Mouse (Mus musculus) hindbrain, postnatal 0 days (tissue): Measurements from ENCODE around the gene Stambp. TPM values are rescaled to one million over a fixed set of nuclear protein-coding genes. Genes with fewer than 3 reads are reported as not detected.

Experiments
- ATAC-seq: fragments of 200-750 bp; cut with Nextera tagmentation; 2 replicates; pipeline ENCODE4 v1.8.0; 2017; ENCODE audit warnings: mild to moderate bottlenecking, moderate TSS enrichment, moderate library complexity
- DNase-seq: peaks from one replicate; pipeline ENCODE4 v3.0.0-alpha.2; 2015; ENCODE audit warnings: low spot score
- H3K27ac ChIP-seq: fragments of 300-500 bp; sonication (generic); 2 replicates; pipeline ENCODE4 v1.5.1; 2014; ENCODE audit warnings: mild to moderate bottlenecking
- H3K27me3 ChIP-seq: fragments of 300-500 bp; sonication (generic); 2 replicates; pipeline ENCODE4 v1.6.1; 2014; ENCODE audit warnings: low read length, mixed read lengths; ENCODE audit not compliant: insufficient read depth
- H3K36me3 ChIP-seq: fragments of 300-500 bp; sonication (generic); 2 replicates; pipeline ENCODE4 v1.6.1; 2014; ENCODE audit warnings: low read length, mixed read lengths; ENCODE audit not compliant: insufficient read depth
- H3K4me1 ChIP-seq: fragments of 300-500 bp; sonication (generic); 2 replicates; pipeline ENCODE4 v1.6.1; 2014; ENCODE audit warnings: antibody characterized with exemption, low read length, mixed read lengths; ENCODE audit not compliant: insufficient read depth
- H3K4me2 ChIP-seq: fragments of 300-500 bp; sonication (generic); 2 replicates; pipeline ENCODE4 v1.6.1; 2014; ENCODE audit warnings: low read depth, mild to moderate bottlenecking, low read length, moderate library complexity, mixed read lengths
- H3K4me3 ChIP-seq: fragments of 300-500 bp; sonication (generic); 2 replicates; pipeline ENCODE4 v1.5.1; 2014; ENCODE audit warnings: low read length
- H3K9ac ChIP-seq: fragments of 300-500 bp; sonication (generic); replicated peaks from 2 replicates; pipeline ENCODE4 v1.6.1; 2014; ENCODE audit warnings: mild to moderate bottlenecking, low read length, moderate library complexity, mixed read lengths
- H3K9me3 ChIP-seq: fragments of 300-500 bp; sonication (generic); 2 replicates; pipeline ENCODE4 v1.6.1; 2016; ENCODE audit warnings: low read length, mixed read lengths
- CTCF ChIP-seq: IDR thresholded peaks from 2 replicates; pipeline ENCODE4 v1.5.1; 2016; ENCODE audit warnings: antibody characterized with exemption, control low read depth, low read depth
- WGBS: fragments of 180-500 bp; shearing (Covaris S2); extraction: QIAGEN DNeasy Blood & Tissue Kit; methylation state at CpG from one replicate; pipeline ENCODE4 v1.1.7; 2014; 5-methylcytosine and 5-hydroxymethylcytosine counted together
- polyA plus RNA-seq: library from polyadenylated mRNA; unstranded; fragments of >200 nt; fragmentation: Nextera tagmentation; extraction: Ambion mirVana; gene quantifications from 2 replicates; pipeline ENCODE4 v1.2.1, GENCODE M21; 2015
- total RNA-seq: library from RNA; depleted of rRNA; stranded (reverse); fragments of >200 nt; gene quantifications from 2 replicates; pipeline ENCODE4 v1.2.3, GENCODE M21; 2014

Stambp gene
- total and polyA plus RNA-seq, 2 experiments from 2014 or later = 9.5 to 58.2 TPM

DNA sequence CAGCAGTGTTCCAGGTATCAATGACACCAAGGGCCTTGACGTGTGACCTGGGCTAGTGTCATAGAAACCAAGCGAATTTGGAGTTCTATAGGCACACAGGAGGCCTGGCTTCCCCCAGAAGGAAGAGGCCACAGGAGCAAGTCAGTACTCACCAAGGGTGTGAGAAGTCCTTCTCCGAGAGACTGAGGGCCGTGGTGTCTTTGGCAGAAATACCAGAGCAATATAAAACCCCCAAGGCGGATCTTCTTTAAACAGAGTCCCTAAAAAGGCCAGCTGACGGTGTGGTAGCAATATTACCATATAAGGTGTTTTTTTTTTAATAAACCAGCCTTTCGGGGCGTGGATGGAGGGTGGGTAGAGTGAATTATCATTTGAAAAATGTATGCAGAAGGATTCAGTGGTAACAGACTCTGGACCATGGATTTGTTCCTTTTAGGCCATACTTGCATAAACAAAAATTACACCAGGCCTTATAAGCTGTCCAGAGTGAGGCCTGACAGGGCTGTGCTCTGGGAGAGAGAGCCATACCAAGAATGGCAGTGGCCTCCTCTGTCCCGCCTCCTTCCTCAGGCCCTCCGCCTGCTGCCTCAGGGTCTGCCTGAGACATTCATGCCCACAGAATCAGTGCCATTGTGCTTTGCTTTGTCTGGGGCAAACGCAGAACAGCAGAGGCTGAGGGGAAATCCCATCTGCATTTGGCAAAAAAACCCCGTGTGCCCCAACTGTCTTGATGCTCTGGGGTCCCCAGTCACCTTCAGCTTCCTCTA lies 36.3 kb downstream of the Stambp start, which contains the start of gene Actg2:
TSS of gene Actg2 (minus strand) at position 238 of the 767 bp plus-strand sequence.
- Histone ChIP-seq H3K4me1 (no peaks in the 10 kb centered on the region), H3K9me3 (no peaks in the 10 kb centered on the region), H3K4me3 (no peak within 1 kb of the TSS), H3K27ac (no peak within 1 kb of the TSS), H3K36me3 (no peaks in the 10 kb centered on the region), H3K27me3 (no peaks in the 10 kb centered on the region), H3K9ac (no peak within 1 kb of the TSS), H3K4me2 (no peak within 1 kb of the TSS)
- no peak for TF ChIP-seq CTCF
- 65% methylated on average over 12 of the region's 12 CpGs for WGBS
- ATAC-seq (no peak), DNase-seq (no peak)

DNA sequence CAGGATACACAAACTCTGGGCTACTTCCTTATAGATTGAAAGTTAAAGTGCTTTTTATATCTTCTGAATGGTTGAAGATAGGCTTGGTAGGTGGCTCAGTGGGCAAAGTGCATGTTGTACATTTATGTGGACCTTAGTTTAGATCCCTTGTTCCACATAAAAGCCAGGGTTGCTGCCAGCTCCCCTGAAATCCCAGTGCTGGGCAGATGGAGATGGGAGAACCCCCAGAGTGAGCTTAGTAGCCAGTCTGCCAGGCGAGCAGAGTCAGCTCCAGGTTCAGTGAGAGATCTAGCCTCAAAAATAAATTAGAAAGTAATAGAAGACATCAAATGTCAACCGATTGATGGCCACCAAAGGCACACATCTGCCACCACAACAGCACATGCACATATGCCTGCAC lies 39.9 kb downstream of the Stambp start:
- no peak for ATAC-seq

DNA sequence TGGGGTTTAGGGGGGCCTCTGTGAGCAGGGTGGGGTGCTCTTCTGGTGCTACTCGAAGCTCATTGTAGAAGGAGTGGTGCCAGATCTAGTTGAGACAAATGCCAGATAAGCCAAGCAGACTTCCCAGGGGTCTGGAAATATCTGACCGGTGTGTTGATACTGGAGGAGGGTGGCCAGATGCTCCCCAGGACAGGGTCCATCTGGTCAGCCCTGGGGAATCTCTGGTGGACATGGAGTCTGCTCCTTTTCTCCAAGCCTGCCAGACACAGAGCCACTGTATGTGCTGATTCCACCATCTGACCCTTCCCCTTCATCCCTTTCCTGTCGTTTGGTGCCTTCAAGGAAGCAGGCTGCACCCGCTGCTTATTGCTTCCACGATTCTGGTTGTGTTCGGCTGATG lies 49.3 kb downstream of the Stambp start:
- Histone ChIP-seq H3K27ac (no peak overlapping the region), H3K4me3 (no peak overlapping the region), H3K9ac (no peak overlapping the region), H3K27me3 (no peaks in the 10 kb centered on the region), H3K36me3 (no peaks in the 10 kb centered on the region), H3K9me3 (no peaks in the 10 kb centered on the region), H3K4me2 (no peak overlapping the region), H3K4me1 (no peaks in the 10 kb centered on the region)
- ATAC-seq (no peak), DNase-seq (no peak)
- whole genome bisulfite sequencing = 57% methylated on average over 6 of the region's 6 CpGs
- no peak for TF ChIP-seq CTCF

More for the DNA sequence above, 39.9 kb downstream of the Stambp start:
- Histone ChIP-seq H3K4me3 (no peak overlapping the region), H3K27ac (no peak overlapping the region), H3K36me3 (no peaks in the 10 kb centered on the region), H3K4me2 (no peak overlapping the region), H3K27me3 (no peaks in the 10 kb centered on the region), H3K9ac (no peak overlapping the region), H3K4me1 (no peaks in the 10 kb centered on the region), H3K9me3 (no peaks in the 10 kb centered on the region)
- WGBS = 55% methylated on average over 2 of the region's 2 CpGs
- TF ChIP-seq CTCF = no peak
- no peak for DNase-seq

DNA sequence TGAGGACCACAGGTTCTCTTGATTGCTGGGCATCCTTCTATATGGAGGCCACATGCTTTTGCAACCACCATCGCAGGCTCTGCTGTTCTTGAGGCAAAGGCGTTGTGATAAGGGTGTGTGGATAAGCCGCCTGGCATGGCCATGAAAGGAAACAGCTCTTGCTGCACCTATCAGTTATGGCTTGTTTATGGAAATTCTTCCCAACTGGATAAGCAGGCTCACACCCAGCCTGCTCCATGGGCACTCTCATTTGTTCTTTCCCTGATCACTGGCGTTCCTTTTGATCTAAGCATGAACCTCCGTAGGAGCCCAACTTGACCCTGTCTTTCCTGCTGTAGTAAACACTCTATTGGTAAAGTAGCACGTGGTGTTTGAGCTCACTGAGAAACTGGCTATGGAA lies 50.7 kb downstream of the Stambp start:
- Histone ChIP-seq H3K4me2 (no peak overlapping the region), H3K4me1 (no peaks in the 10 kb centered on the region), H3K36me3 (no peaks in the 10 kb centered on the region), H3K27me3 (no peaks in the 10 kb centered on the region), H3K4me3 (no peak overlapping the region), H3K27ac (no peak overlapping the region), H3K9me3 (no peaks in the 10 kb centered on the region), H3K9ac (no peak overlapping the region)
- DNase-seq (no peak), ATAC-seq (no peak)
- no peak for TF ChIP-seq CTCF
- 72% methylated on average over 6 of the region's 6 CpGs for WGBS

DNA sequence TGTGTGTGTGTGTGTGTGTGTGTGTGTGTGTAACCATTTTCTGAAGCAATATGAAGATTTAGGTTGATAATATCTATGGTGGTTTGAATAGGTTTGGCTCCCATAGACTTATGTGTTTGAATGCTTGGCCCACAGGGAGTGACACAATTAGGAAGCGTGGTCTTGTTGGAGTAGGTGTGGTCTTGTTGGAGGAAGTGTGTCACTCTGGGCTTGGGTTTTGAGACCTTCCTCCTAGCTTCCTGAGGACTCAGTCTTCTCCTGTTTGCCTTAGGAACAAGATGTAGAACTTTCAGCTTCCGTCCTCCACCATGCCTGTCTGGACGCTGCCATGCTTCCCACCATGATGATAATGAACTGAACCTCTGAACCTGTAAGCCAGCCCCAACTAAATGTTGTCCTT lies 53.9 kb downstream of the Stambp start:
- Histone ChIP-seq H3K4me2 (no peak overlapping the region), H3K27ac (no peak overlapping the region), H3K4me3 (no peak overlapping the region), H3K4me1 (no peaks in the 10 kb centered on the region), H3K36me3 (no peaks in the 10 kb centered on the region), H3K27me3 (no peaks in the 10 kb centered on the region), H3K9me3 (no peaks in the 10 kb centered on the region), H3K9ac (no peak overlapping the region)
- DNase-seq (no peak), ATAC-seq (no peak)
- TF ChIP-seq CTCF = no peak
- 85% methylated on average over 3 of the region's 3 CpGs for WGBS

DNA sequence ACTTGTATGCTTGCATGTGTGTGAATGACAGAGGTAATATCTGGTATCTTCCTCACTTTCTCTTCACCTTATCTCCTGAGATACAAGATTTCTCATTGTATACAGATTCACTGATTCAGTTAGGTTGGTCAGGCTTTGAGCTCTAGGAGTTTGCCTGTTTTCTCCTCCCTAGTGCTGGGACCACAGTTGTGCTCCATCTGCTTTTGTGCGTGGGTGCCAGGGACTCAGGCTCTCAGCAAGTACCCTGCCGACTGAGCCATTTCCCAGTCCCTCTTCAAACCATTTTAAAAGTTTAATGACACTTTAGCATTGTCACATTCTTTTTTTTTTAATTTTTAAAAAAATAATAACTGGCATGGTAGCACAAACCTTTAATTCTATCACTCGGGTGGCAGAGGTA lies 57.4 kb downstream of the Stambp start:
- H3K36me3 ChIP-seq = no peaks in the 10 kb centered on the region

DNA sequence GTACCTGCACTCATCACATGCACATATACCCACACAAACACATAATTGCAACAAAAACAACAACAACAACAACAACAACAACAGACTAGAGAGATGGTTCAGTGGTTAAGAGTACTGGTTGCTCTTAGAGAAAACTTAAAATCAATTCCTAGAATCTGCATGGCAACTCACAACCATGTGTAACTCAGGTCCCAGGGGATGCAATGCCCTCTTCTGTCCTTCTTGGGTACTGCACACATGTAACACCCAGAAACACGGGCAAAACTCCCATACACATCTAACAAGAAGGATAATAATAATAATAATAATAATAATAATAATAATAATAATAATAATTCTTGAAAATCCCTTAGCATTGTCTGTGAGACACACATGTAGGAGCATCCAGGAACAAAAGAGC lies 60.0 kb downstream of the Stambp start:
- H3K9ac ChIP-seq = no peak overlapping the region
- ATAC-seq (0 out of 2 replicates have a peak, but pooled peaks have one; percentile 33), DNase-seq (peak; percentile 78)
- 24% methylated on average over 1 of the region's 1 CpGs for WGBS
- H3K4me3 ChIP-seq = no peak overlapping the region
- H3K27ac ChIP-seq = no peak overlapping the region
- no peaks in the 10 kb centered on the region for H3K4me1 ChIP-seq
- TF ChIP-seq CTCF = peak; percentile 81
- no peaks in the 10 kb centered on the region for H3K9me3 ChIP-seq
- H3K4me2 ChIP-seq = no peak overlapping the region
- H3K27me3 ChIP-seq = no peaks in the 10 kb centered on the region
- H3K36me3 ChIP-seq = no peaks in the 10 kb centered on the region

More for the DNA sequence above, 57.4 kb downstream of the Stambp start:
- Histone ChIP-seq H3K4me3 (no peak overlapping the region), H3K9ac (no peak overlapping the region), H3K4me1 (no peaks in the 10 kb centered on the region), H3K9me3 (no peaks in the 10 kb centered on the region), H3K4me2 (no peak overlapping the region), H3K27ac (no peak overlapping the region), H3K27me3 (no peaks in the 10 kb centered on the region)
- WGBS = 64% methylated on average over 3 of the region's 3 CpGs
- TF ChIP-seq CTCF = no peak
- no peak for DNase-seq
- no peak for ATAC-seq
